Mouse (Mus musculus) forebrain, embryonic 16.5 days (tissue): ENCODE measurements around the gene Camsap2. TPM values are rescaled to one million over a fixed set of nuclear protein-coding genes. Genes with fewer than 3 reads are reported as not detected.

Experiments used
- ATAC-seq: fragments of 200-750 bp; cut with Nextera tagmentation; 2 replicates; pipeline ENCODE4 v1.8.0; 2017; ENCODE audit warnings: mild to moderate bottlenecking, moderate library complexity
- H3K27ac ChIP-seq: fragments of 300-500 bp; sonication (generic); 2 replicates; pipeline ENCODE4 v1.5.1; 2014; ENCODE audit warnings: low read length, control low read depth
- H3K27me3 ChIP-seq: fragments of 300-500 bp; sonication (generic); replicated peaks from 2 replicates; pipeline ENCODE4 v1.6.1; 2014; ENCODE audit warnings: low read length; ENCODE audit not compliant: control insufficient read depth, insufficient read depth
- H3K36me3 ChIP-seq: fragments of 300-500 bp; sonication (generic); 2 replicates; pipeline ENCODE4 v1.6.1; 2014; ENCODE audit not compliant: control insufficient read depth, insufficient read depth
- H3K4me1 ChIP-seq: fragments of 300-500 bp; sonication (generic); replicated peaks from 2 replicates; pipeline ENCODE4 v1.6.1; 2014; ENCODE audit warnings: low read length; ENCODE audit not compliant: control insufficient read depth, insufficient read depth
- H3K4me2 ChIP-seq: fragments of 300-500 bp; sonication (generic); 2 replicates; pipeline ENCODE4 v1.6.1; 2014; ENCODE audit warnings: mild to moderate bottlenecking, low read length, control low read depth
- H3K4me3 ChIP-seq: fragments of 300-500 bp; sonication (generic); replicated peaks from 2 replicates; pipeline ENCODE4 v1.5.1; 2014; ENCODE audit warnings: mild to moderate bottlenecking, low read length, control low read depth
- H3K9ac ChIP-seq: fragments of 300-500 bp; sonication (generic); replicated peaks from 2 replicates; pipeline ENCODE4 v1.6.1; 2014; ENCODE audit warnings: low read depth, low read length, control low read depth
- H3K9me3 ChIP-seq: fragments of 300-500 bp; sonication (generic); 2 replicates; pipeline ENCODE4 v1.6.1; 2016; ENCODE audit warnings: low read length; ENCODE audit not compliant: control insufficient read depth
- WGBS: fragments of 180-500 bp; shearing (Covaris S2); extraction: QIAGEN DNeasy Blood & Tissue Kit; methylation state at CpG from one replicate; pipeline ENCODE4 v1.1.7; 2014; 5-methylcytosine and 5-hydroxymethylcytosine counted together
- polyA plus RNA-seq: library from polyadenylated mRNA; unstranded; fragments of >200 nt; fragmentation: Nextera tagmentation; extraction: Ambion mirVana; gene quantifications from 2 replicates; pipeline ENCODE4 v1.2.1, GENCODE M21; 2015

The Camsap2 gene
- polyA plus RNA-seq, 1 experiment from 2014 or later: 30.8 TPM

GRCm38 (mm10) chr1:136365986-136366385, 20.1 kb upstream of the Camsap2 start:
- 81% methylated on average over 3 of the region's 3 CpGs for WGBS
- Histone ChIP-seq H3K36me3 (no peaks in the 10 kb centered on the region), H3K9ac (no peak overlapping the region), H3K4me1 (peaks cover 18% of the 10 kb centered on the region), H3K27ac (no peak overlapping the region), H3K4me3 (no peak overlapping the region), H3K27me3 (no peaks in the 10 kb centered on the region), H3K4me2 (no peak overlapping the region), H3K9me3 (no peaks in the 10 kb centered on the region)
- ATAC-seq: no peak

GRCm38 (mm10) chr1:136364711-136365110, 18.8 kb upstream of the Camsap2 start:
- H3K4me2 ChIP-seq: no peak overlapping the region
- 58% methylated on average over 19 of the region's 19 CpGs for WGBS
- H3K27me3 ChIP-seq: no peaks in the 10 kb centered on the region
- no peaks in the 10 kb centered on the region for H3K36me3 ChIP-seq
- ATAC-seq: no peak
- no peak overlapping the region for H3K4me3 ChIP-seq
- H3K9ac ChIP-seq: no peak overlapping the region
- no peaks in the 10 kb centered on the region for H3K9me3 ChIP-seq
- H3K27ac ChIP-seq: no peak overlapping the region
- peaks cover 18% of the 10 kb centered on the region for H3K4me1 ChIP-seq

GRCm38 (mm10) chr1:136363035-136363434, 17.1 kb upstream of the Camsap2 start:
- Histone ChIP-seq H3K27ac (peak overlapping the region; percentile 39; the same call in 1 of the 2 replicates), H3K4me1 (peaks cover 18% of the 10 kb centered on the region), H3K9me3 (no peaks in the 10 kb centered on the region), H3K4me2 (no peak overlapping the region), H3K36me3 (no peaks in the 10 kb centered on the region), H3K4me3 (no peak overlapping the region), H3K9ac (no peak overlapping the region), H3K27me3 (no peaks in the 10 kb centered on the region)
- ATAC-seq: peak; percentile 50; the same call in 1 of the 2 replicates
- 29% methylated on average over 6 of the region's 6 CpGs for WGBS

DNA sequence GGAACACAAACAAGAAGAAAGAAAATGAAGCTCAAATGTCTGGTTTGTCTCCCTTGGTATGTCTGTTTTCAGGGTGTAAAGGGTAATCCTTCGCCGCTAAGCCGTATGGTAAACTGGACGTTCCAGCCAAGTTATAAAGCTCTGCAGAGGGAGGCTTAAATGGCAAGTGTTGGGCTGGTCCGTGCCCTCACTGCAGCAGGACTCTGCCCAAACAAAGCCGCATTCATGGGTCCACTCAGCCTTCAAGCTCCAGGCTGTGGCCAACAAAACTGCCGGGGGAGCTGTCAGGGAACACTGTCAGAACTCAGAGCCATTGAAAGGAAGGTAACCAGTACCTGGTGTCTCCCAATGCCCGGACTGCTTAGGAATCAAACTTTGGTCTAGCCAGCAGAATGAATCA, 16.7 kb upstream of the Camsap2 start:
- Histone ChIP-seq H3K9me3 (no peaks in the 10 kb centered on the region), H3K4me3 (no peak overlapping the region), H3K36me3 (no peaks in the 10 kb centered on the region), H3K27ac (peak overlapping the region; percentile 21; the same call in 1 of the 2 replicates), H3K27me3 (no peaks in the 10 kb centered on the region), H3K9ac (no peak overlapping the region), H3K4me1 (peaks cover 18% of the 10 kb centered on the region), H3K4me2 (no peak overlapping the region)
- WGBS: 18% methylated on average over 8 of the region's 8 CpGs
- ATAC-seq: peak; percentile 83

DNA sequence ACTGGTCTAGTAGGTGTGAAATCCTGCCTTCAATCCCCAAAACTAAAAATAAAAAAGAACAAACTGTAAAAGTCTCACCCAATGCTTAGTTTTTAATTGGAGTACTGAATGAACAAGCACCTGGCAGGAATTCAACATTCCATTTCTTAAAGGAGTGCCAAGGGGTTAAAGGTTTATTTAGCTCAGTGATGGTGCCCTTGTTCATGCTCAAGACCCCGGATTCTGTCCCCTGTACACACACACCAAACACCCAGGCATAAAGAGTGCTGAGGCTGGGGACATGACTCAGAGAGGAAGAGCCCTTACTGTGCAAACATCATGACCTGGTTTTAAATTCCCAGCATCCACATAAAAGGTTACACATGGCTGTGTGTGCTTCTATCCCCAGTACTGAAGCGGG, 15.5 kb upstream of the Camsap2 start:
- H3K27ac ChIP-seq: no peak overlapping the region
- WGBS: 63% methylated on average over 2 of the region's 2 CpGs
- H3K9ac ChIP-seq: no peak overlapping the region
- ATAC-seq: 0 out of 2 replicates have a peak, but pooled peaks have one; percentile 46
- no peaks in the 10 kb centered on the region for H3K9me3 ChIP-seq
- H3K4me1 ChIP-seq: peaks cover 18% of the 10 kb centered on the region
- no peak overlapping the region for H3K4me3 ChIP-seq
- H3K27me3 ChIP-seq: no peaks in the 10 kb centered on the region
- H3K36me3 ChIP-seq: no peaks in the 10 kb centered on the region
- no peak overlapping the region for H3K4me2 ChIP-seq

DNA sequence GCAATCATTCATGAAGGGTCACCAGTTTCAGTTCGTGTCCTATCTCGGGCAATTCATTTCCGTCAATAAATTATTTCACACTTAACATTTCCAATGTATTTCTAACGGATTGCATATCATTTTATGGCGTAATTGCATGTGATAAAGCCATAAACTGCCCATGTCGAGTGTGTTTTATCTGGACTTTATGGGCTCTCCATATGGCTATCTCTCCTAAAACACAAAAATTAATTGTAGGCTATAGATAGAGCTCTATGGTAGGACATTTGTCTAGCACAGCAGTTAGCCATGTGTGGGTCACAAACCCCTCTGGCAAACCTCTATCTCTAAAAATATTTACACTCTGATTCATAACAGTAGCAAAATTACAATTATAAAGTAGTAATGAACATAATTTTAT, 15.0 kb upstream of the Camsap2 start:
- no peak overlapping the region for H3K4me3 ChIP-seq
- H3K4me2 ChIP-seq: no peak overlapping the region
- no peaks in the 10 kb centered on the region for H3K36me3 ChIP-seq
- WGBS: 92% methylated on average over 6 of the region's 6 CpGs
- H3K27ac ChIP-seq: no peak overlapping the region
- ATAC-seq: no peak
- no peaks in the 10 kb centered on the region for H3K27me3 ChIP-seq
- H3K9me3 ChIP-seq: no peaks in the 10 kb centered on the region
- peaks cover 18% of the 10 kb centered on the region for H3K4me1 ChIP-seq
- no peak overlapping the region for H3K9ac ChIP-seq

GRCm38 (mm10) chr1:136358841-136359360, 13.0 kb upstream of the Camsap2 start:
- H3K9ac ChIP-seq: no peak overlapping the region
- 79% methylated on average over 7 of the region's 7 CpGs for WGBS
- H3K27ac ChIP-seq: no peak overlapping the region
- H3K4me1 ChIP-seq: peaks cover 18% of the 10 kb centered on the region; the same call in 1 of the 2 replicates
- no peak for ATAC-seq
- H3K27me3 ChIP-seq: no peaks in the 10 kb centered on the region
- no peak overlapping the region for H3K4me2 ChIP-seq
- no peaks in the 10 kb centered on the region for H3K36me3 ChIP-seq
- H3K9me3 ChIP-seq: no peaks in the 10 kb centered on the region
- H3K4me3 ChIP-seq: no peak overlapping the region

DNA sequence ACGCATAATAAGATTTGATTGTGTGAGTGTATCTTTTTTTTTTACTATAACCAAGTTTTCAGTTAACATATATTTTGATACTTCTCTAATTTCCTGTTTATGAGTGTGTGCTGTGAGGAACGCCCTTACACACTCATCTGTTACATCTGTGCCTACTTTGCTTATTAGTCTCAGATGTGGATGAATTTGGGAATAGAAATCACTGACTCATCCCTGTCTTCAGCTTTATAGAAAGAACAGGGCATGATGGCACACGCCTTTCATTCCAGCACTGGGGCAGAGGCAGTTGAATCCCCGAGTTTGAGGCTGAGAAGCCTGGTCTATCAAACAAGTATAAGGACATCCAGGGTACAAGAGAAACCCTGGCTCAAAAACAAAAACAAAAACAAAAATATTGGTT, 9.7 kb upstream of the Camsap2 start:
- Histone ChIP-seq H3K4me3 (no peak overlapping the region), H3K9me3 (no peaks in the 10 kb centered on the region), H3K36me3 (no peaks in the 10 kb centered on the region), H3K27ac (no peak overlapping the region), H3K4me1 (no peaks in the 10 kb centered on the region), H3K9ac (no peak overlapping the region), H3K27me3 (no peaks in the 10 kb centered on the region), H3K4me2 (no peak overlapping the region)
- ATAC-seq: no peak
- 79% methylated on average over 4 of the region's 4 CpGs for WGBS

GRCm38 (mm10) chr1:136350699-136351200, 4.8 kb upstream of the Camsap2 start:
- 64% methylated on average over 3 of the region's 3 CpGs for WGBS
- no peak for ATAC-seq
- no peaks in the 10 kb centered on the region for H3K9me3 ChIP-seq
- H3K4me2 ChIP-seq: no peak overlapping the region
- peaks cover 4% of the 10 kb centered on the region; the same call in 1 of the 2 replicates for H3K4me1 ChIP-seq
- no peak overlapping the region for H3K9ac ChIP-seq
- H3K4me3 ChIP-seq: no peak overlapping the region
- no peaks in the 10 kb centered on the region for H3K36me3 ChIP-seq
- H3K27ac ChIP-seq: no peak overlapping the region
- no peaks in the 10 kb centered on the region for H3K27me3 ChIP-seq

- Histone ChIP-seq H3K4me3 (no peak overlapping the region), H3K4me1 (peaks cover 14% of the 10 kb centered on the region), H3K9me3 (no peaks in the 10 kb centered on the region), H3K27ac (no peak overlapping the region), H3K36me3 (no peaks in the 10 kb centered on the region), H3K9ac (no peak overlapping the region), H3K27me3 (no peaks in the 10 kb centered on the region), H3K4me2 (no peak overlapping the region)
- no peak for ATAC-seq
- WGBS: 73% methylated on average over 5 of the region's 5 CpGs
Observed at GRCm38 (mm10) chr1:136348137-136348536, 2.2 kb upstream of the Camsap2 start.
